Mouse (Mus musculus) 3134 (cell line): Measurements from ENCODE around the gene Actr1a.

Experiments used
- DNase-seq: peaks from one replicate; pipeline ENCODE4 v3.0.0-alpha.2; 2011; ENCODE audit warnings: low spot score; ENCODE audit not compliant: insufficient read length; ENCODE audit errors: extremely low read depth

Actr1a gene

DNA sequence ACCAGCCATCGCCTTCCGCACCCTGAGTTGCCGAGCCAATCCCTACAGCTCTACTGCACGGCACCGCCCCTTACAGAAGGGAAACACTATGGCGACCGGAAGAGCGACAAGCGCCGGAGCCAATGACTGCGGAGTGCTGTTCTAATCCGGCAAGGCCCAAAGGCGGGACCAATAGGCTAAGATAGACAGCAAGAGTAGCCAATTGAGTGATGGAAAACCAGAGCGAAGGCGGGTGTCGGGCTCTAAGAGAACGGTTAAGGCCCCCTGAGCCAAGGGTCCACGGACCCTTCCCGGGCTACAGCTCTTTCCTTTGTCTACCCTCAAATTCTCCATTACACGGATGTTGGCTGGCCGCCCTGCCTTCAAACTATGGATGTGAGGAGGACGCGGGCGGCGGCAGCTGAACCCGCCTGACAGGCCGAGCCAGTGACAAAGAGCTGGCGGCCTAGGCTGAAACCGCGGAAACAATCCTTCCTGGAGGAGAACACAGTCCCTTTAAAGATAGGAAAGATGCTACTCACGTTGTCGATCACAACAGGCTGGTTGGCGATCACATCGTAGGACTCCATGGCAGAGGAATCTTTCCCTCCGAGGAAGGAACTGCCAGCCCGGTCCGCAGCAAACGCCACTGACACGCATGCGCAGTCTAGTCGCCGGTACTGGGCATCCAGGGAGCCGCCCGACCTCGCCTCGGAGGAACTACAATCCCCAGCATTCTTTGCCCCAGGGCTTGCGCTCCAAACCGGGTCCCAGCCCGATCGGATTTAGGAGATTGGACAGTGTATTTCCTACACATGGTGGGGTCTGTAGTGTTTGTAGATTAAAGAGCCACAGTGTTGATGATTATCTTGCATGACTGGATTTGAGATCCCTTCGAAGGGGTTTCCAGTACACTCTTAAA is at the start of gene Actr1a:
Gene Actr1a (minus strand): TSS at position 640 of the 901 bp plus-strand sequence.
- DNase-seq, result peak; percentile 93

DNA sequence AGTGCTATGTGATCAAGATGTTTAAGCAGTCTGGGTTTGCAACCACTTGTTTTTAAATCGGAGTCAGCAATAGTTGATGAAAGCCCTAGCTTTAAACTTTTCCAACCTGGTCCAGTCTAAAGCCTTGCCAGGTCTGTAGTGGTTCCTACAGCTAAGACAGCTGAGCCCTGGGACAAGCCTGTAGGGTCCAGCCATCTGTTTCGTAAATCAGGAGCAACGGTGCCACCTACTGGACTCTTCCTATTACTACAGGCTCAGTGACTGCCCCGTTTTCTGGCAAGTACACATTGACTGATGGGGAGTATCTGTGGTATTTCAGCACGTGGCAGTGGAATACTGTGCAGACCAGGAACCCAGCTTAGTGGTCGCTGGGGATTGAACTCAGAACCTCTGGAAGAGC is 48.7 kb upstream of the Actr1a start:
- DNase-seq, result peak; percentile 53

DNA sequence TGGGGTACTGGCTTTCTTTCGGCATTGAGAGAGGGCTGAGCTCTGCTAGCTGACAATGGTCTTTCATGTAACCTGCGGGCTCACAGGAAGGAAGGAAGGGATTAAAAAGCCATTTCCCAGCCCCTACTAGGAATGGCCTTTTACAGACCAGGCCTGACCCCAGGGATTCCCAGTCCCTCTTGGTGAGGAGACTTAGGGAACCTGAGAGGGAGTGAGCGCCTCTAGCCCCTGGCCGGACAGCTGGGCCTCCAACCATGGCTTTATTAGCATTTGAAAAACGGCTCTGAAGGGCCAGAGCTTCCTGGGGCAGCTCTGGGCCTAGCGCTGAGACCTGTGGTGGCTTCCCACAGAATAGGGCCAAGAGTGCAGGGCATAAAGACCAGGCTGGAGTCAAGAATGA is 48.0 kb upstream of the Actr1a start:
- DNase-seq, result no peak

DNA sequence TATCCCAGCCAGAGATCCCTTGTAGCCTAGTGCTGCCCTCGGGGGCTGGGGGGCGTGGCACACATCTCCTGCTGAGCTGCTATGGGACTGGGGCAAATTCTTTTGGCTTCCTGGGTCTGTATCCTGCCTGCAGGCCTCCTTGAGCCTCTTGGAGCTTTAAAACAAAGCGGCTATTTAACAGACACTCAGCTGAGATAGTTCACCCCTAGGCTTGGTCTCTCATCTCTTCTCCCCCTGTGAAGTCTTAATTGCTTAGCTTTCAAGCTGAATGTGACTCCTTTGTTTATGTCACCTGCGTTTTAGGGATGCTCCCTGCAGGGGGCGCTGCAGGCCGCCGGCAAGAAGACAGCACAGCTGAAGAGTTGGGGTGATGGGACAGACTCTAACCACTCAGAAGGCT is 39.9 kb upstream of the Actr1a start:
- no peak for DNase-seq

DNA sequence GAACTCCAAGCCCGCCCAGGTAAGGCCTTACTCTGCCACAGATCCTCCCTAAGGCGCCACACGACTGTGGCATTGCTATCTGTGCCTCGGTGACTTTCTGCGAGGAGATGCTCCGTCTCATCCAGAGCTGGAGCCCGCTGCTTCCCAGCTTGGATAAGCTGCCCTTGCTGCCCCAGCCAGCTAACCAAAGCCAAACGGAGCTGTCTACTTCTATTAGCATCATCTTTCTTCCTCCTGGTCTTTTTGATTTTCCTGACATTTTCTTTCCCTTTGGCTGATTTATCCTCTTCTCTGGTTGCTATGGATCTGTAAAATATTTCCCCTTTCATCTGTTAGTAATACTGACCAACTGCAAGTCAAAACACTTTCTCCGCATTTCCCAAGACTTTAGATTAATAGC is 39.0 kb upstream of the Actr1a start:
- DNase-seq, result no peak

DNA sequence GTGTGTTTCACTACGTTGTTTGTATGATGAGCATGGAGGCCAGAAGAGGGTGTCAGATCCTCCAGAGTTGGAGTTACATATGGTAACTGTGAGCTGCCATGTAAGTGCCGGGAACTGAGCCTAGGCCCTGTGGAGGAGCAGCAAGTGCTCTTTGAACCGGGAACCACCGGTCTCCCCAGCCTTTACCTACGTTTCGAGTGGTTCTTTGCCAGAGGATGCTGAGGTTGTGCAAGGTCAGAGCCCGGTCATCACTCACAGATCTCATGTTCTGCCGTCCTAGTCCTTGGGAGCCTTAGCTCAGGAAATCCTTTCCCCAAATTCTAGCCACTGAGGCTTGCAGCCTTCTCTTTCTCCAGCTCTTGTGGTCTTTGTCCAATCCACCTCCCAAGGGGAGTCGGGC is 38.6 kb upstream of the Actr1a start:
- DNase-seq, result no peak

DNA sequence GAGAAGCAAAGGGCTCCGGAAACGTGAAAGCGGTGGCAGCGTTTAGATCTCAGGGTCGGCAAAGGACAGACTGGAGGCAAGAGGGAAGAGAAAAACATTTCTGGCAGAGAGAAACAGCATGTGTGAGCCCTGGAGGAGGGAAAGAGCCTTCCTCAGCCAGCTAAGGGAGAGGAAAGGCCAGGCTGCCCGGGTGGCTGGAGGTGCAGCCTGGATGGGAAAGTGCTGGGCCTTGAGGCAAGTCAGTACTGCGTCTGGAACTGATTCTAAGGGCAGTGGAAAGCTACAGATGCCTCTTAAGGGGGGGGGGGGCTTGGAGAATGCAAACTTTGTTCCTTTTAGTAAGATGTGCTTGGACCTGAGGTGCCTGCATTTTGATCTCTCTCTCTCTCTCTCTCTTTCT is 38.2 kb upstream of the Actr1a start:
- DNase-seq, result no peak

DNA sequence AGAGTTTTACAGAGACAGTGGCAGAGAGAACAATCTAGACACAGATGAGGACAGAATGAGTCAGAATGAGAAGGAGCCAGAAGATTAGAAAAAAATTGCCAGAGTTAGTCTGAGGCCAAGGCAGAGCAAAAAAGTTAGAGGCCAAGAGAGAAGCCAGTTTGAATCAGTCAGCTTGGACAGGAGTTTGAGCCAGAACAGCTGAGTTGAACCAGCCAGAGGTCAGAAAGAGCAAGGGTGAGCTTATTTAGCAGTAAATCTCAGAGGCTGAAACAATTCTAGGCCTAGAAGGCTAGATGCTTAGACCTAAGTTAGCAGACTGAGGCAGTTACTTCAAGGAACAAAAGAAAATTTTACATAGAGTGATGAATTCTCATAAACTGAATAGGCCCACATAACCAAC is 33.7 kb upstream of the Actr1a start:
- no peak for DNase-seq

DNA sequence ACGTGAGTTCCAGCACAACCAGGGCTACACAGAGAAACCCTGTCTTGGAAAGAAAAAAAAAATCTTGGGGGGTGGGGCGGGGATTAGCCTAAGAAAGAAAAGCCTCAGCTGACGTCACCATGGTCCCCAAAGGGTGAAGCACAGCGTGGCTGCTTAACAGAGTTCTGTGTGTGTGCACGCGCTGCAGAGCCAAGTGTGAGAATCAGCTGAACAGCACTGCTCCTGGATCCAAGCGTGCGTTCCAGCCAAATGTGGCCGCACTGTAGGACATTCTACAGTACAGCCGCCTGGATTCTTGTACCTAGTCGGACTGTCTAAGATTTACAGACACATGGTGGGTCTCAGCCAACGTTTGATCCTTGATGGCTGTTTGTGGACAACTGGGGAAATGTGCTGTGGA is 30.9 kb upstream of the Actr1a start:
- DNase-seq, result no peak

DNA sequence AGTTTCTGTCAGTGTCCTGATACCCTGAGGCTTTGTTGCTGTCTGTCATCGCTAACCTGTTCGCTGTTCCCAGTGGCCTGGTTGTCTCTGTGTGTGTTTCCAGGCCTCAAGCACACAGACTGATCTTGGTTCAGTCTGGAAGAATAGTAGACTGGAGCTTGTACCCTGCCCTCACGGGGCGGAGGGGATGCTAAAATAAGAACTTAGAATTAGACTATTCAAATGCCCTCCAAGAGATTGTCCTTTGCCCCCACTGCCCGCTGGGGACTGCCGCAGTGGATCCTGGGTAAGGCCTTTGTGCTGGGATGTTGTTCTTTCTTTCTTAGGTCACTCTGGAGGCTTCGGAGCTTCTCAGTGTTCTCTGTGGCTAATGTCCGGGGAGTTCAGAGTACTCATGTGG is 29.7 kb upstream of the Actr1a start:
- no peak for DNase-seq

DNA sequence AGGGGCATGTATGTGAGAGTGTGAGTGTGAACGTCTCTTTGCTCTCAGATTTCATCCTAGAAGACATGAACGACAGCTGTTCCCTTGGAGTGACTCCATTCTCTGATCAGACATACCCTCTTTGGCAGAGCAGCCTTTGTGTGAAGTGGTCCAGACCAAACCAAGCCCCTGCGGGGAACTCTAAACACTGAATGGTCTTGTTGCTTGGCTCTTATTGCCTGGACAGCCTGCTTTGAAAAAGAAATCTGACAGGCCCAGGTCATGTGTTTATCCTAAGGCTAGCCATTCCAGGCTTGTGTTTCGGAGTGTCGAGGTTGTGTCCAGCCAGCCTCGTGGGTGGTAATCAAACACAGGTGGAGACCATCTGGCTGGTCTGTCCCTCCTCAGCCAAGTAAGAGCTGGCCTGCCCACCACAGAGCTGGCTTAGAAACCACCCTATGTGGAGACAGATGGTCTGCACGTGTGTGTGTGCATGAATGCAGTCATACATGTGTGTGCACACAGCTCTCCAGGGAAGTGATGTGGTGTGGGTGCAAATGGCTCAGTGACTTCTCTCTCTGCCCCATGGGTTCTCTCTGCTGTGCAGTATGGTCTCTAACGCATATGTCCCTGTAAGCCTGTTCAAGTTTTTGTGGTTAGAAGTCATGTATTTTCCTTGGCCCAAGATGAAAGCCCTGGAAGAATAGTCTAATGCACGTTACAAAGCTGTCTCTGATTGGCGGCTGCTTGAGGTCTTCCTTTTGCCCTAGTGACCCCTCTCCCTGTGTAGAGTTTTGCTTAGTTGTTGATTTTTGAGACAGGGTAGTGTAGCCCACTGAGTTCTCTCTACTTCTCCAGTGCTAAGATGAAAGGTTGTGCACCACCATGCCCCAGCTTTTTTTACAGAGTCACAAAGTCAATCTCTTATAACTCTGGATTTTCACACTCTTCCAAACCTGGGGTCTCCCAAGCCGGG is 27.1 kb upstream of the Actr1a start:
- DNase-seq, result no peak

DNA sequence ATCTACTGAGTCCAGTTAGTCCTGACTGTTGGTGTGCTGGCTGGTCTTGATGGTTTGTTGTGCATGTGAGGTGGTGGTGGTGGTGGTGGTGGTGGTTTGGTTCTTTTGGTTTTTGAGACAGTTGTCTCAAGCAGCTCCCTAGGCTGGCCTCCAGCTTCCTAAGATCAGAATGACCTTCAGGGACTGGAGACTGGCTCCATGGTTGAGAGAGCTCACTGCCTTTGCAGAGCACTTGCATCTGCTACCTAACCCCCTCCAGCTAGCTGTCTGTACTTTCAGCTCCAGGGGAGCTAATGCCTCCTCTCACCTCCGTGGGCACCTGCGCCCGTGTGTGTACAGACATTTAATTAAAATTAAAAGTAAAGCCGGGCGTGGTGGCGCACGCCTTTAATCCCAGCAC is 24.9 kb upstream of the Actr1a start:
- DNase-seq, result no peak

DNA sequence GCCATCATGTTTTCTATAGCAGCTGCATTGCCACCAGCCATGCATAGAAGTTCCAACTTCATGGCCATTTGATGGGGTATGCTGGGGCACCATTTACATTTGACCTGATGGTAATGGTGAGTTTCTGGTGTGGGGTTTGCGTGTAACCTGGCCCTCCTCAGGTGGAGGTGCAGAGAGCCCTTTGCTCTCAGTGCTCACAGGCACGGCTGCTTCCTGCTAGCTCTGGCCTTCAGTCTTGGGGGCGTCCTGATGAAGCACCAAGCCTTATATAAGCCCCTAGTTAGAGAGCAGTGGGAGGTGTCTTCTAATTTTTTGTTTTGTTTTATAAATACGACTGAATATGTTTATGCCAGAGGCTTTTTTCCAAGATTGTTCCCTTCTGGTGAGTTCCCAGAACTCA is 22.5 kb upstream of the Actr1a start:
- no peak for DNase-seq

DNA sequence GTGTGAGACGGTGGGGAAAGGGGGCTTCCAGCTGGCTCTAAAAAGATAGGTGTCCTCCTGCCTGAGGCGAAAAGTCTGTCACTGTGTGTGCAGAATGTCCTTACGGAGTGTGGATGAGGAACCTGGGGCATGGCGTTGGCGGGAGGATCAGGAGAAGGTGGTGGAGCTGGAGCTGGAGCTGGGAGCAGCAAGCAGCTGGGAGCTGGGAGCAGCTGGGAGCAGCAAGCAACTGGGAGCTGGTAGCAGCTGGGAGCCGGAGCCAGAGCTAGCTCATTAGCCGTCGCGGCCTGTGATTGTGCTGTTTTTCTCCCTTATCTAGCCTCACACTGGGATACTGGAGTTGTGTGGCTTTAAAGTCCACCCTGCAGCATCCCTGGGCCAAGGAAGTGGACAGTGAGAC is 20.7 kb upstream of the Actr1a start:
- DNase-seq, result no peak

DNA sequence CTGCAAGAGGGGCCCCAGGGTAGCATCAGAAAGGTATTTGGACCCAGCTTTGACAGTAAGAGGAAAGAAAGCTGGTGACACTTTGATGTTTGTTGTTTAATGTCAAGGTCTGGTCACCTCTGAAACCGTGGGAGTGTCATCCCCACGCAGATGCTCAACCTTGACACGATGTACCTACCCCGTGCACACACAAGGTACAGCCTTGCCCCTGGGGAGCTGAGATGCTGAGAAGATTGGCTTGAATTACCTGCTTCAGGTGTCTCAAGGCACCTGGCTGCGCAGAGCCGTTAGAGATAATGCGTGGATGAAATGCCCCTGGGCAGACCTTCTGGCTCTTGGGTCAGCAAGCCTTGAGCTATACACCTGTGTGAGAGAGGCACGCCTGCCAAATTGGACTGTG is 18.9 kb upstream of the Actr1a start:
- no peak for DNase-seq

DNA sequence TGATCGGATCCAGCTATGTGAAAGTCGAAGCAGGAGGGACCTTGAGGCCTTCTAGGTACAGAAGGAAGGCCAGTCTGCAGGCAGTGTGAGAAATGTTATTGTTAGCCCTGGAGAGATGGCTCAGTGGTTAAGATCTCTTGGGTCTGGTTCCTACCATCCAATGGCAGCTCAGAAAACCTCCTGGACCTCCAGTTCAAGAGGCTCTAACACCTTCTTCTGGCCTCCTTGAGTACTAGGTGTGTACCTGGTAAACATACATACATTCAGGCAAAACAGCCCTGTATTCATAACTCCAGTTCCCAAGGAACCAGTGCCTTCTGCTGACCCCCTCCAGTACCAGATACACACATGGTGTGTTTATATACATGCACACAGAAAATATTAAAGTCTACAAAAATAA is 18.4 kb upstream of the Actr1a start:
- DNase-seq, result no peak

DNA sequence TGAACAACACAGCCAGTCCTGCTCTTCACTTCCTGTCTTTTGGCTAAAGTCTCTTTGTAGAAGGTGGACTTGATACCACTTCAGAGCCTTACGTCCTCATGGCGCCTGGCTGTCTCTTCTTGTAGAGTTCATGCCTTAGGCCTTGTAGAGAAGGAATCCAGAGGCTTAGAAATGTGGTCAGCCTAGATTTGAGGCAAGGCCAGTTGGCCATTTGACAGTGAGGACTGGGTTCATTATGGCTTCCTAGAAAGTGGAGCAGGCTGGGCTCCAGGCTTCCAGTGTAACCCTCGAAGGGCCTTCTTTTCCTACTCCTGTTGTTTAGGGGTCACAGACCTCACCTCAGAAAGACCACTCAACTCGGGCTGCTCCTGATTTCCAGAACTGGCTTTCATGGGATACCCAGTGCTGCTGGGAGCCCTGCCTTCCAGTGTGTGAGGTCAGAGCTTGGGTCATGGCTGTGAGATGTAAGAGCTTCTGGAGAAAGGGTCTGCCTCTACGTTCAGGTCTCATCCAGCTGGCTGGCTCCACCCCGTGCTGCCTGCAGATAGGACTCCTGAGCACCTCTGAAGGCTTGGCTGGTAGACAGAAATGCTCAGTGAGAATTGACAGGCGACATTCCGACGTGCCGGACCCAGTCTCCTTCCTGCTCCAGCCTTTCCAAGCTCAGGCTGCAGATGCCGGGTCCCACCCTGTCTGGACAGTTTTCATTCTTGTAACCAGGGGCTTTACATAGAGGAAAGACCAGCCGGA is 16.7 kb upstream of the Actr1a start:
- DNase-seq, result no peak

DNA sequence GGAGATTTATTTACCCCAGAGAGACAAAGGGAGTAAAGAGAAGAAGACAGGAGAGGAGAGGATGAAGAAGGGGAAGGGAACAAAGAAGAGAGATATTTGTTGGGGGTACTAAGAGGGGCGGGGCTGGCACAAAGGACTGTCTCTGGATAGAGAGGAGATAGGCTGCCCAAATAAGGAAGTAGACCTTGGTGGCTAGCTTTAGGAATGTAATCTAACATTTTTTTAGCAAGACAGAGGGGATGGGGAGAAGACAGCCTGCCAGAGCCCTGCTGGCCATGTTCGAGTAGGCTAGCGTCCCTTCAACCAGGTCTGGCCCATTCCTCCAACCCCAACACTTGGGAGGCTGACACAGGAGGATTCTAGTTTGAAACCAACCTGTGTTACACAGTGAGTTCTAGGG is 14.0 kb upstream of the Actr1a start:
- DNase-seq, result no peak

DNA sequence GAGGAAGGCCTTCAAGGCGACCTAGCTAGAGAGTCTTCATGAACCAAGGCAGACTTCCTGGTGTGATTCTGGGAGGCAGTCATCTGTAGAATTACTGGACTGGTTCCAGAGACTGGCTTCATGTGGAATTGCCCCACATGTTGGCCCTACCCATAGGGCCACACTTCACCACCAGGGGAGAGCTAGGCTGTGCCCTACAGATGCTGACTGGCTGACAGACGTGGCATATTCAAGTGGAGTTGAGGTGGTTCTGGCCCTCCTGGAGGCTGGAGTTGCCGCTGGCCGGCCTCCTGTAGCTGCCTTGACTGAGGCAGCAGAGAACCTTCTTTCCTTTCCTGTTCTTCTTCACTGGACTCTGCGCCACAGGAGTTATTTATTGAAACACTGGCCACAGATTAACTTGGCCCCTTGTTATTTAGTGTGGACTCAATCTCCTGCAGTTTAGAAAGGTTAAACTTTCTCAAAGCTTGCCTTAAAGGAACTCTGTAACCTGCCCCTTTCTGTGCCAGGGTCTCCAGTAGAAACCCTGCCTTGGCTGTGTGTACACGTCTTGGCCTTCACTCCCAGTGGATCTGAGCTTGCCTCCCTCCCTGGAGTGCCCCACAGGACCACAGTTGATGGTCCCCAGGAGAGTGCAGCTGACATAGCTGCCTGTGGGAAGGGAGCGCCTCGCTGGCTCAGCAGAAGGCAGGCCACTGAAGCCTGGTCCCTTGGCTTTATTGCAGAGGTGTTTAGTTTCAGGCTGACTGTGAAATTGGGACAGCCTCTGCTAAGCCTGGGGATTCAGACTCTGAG is 11.2 kb upstream of the Actr1a start:
- no peak for DNase-seq

DNA sequence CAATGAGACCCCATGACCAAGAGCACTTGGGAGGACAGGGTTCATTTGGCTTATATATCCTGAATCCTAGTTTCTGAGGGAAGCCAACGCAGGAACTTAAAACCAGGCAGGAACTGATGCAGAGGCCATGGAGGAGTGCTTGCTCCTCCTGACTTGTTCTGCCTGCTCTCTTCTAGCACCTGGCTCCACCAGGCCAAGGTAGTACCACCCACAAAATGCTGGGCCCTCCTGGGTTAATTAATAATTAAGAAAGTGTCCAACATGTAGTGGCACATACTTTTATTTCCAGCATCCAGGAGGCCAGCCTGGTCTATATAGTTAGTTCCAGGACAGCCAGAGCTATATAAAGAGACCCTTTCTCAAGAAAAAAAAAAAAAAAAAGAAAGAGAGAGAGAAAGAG is 8.5 kb upstream of the Actr1a start:
- no peak for DNase-seq
